Comparison of ENCODE assay signal across 7 mouse cellular contexts in the genomic region with DNA sequence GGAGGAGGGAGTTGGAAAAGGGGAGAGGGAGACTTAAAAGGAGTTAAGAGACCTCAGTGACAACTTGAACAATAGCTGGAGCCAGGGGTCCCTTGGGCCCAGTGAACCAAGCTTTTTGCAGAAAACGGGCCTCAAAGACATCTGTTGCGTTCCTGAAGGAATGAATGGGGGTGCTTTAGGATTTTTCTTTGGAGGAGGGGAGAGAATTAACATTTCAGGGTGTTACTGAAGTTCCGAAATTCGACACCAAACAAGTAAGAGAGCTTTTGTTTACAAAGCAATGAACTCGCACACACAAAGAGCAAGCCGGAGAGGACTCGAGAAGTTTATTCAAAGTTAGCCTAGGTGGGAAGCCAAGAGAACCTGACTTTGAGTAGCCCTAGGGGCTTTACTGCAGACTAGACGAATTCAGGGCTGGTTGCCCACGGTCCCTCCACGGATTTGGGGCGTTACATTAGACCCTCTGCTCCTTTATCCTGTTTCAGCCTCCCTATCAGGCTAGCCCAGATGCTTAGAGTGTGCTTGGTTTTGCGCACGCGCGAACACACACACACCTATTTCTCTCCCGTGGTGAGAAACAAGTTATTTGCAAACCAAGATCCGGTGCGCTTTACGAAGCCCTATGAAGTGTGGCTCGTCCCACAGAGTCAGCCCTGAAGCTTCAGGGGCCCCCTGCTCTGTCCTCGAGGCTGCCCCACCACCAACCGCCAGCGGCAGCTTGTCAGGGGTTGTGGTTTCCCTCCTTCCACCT. TPM values are rescaled to one million over a fixed set of nuclear protein-coding genes. Genes with fewer than 3 reads are reported as not detected.
A peak's percentile ranks its signal among the peaks of the same experiment; 100 is the strongest.
DNase-seq lines count a peak whose midpoint lies in the region; ATAC-seq and TF ChIP-seq lines count a peak whose summit lies in the region.

No protein-coding gene starts in this region.

- no peaks in the 10 kb centered on the region for H3K9me3 ChIP-seq in heart, embryonic 15.5 days (replicated peaks)
- H3K9me3 ChIP-seq in limb, embryonic 12.5 days, result 0 out of 2 replicates have a peak, but pooled peaks cover 5% of the 10 kb centered on the region

- no peaks in the 10 kb centered on the region for H3K36me3 ChIP-seq in heart, embryonic 15.5 days
- no peaks in the 10 kb centered on the region for H3K36me3 ChIP-seq in limb, embryonic 12.5 days
- no peaks in the 10 kb centered on the region for H3K36me3 ChIP-seq in myocyte (ENCODE audit: control insufficient read depth, insufficient read depth)

- H3K4me1 ChIP-seq in heart, embryonic 15.5 days (replicated peaks), result peaks cover 41% of the 10 kb centered on the region
- H3K4me1 ChIP-seq in limb, embryonic 12.5 days (replicated peaks), result peaks cover 41% of the 10 kb centered on the region

- peak; percentile 76 for DNase-seq in ES-CJ7 (ENCODE audit: low read depth, low spot score)
- DNase-seq in brain, embryonic 14.5 days (ENCODE audit: low read depth), result peak; percentile 73
- DNase-seq in thymus, postnatal 25 days, result peak; percentile 84
- DNase-seq in right cerebral cortex, postnatal 25 days, result no peak

- no peaks in the 10 kb centered on the region for H3K27me3 ChIP-seq in heart, embryonic 15.5 days
- no peaks in the 10 kb centered on the region for H3K27me3 ChIP-seq in limb, embryonic 12.5 days
- no peaks in the 10 kb centered on the region for H3K27me3 ChIP-seq in myocyte (ENCODE audit: control insufficient read depth, insufficient read depth, insufficient read length)

- H3K9ac ChIP-seq in heart, embryonic 15.5 days, result peak overlapping the region; percentile 93
- peak overlapping the region; percentile 97 for H3K9ac ChIP-seq in limb, embryonic 12.5 days (replicated peaks)

- TF ChIP-seq POLR2A in brain, embryonic 14.5 days (IDR thresholded peaks at IDR 0.05; ENCODE audit: borderline replicate concordance, extremely low read depth, insufficient read depth, insufficient read length, poor library complexity, severe bottlenecking), result no peak
- TF ChIP-seq POLR2A in myocyte (IDR thresholded peaks at IDR 0.05; ENCODE audit: insufficient read length, low read depth), result no peak

- TF ChIP-seq CTCF in brain, embryonic 14.5 days (IDR thresholded peaks at IDR 0.05; ENCODE audit: borderline replicate concordance, extremely low read depth, insufficient read depth, insufficient read length), result no peak

- ATAC-seq in heart, embryonic 15.5 days (replicated peaks; ENCODE audit: insufficient number of reproducible peaks, insufficient read depth, low FRiP score, low read depth), result no peak
- ATAC-seq in limb, embryonic 12.5 days (ENCODE audit: insufficient number of reproducible peaks, insufficient read depth, low FRiP score, low TSS enrichment, low read depth), result no peak; the same call in 1 of the 2 replicates

- peak overlapping the region; percentile 76 for H3K4me2 ChIP-seq in heart, embryonic 15.5 days
- peak overlapping the region; percentile 83 for H3K4me2 ChIP-seq in limb, embryonic 12.5 days
- peak overlapping the region; percentile 91 for H3K4me2 ChIP-seq in myocyte (ENCODE audit: low read depth)

- WGBS in heart, embryonic 15.5 days, result 5% methylated on average over 23 of the region's 23 CpGs
- 1% methylated on average over 23 of the region's 23 CpGs for WGBS in limb, embryonic 12.5 days

- H3ac ChIP-seq in myocyte (ENCODE audit: control insufficient read depth, insufficient read length), result peak overlapping the region; percentile 96

- peak overlapping the region; percentile 98 for H3K27ac ChIP-seq in heart, embryonic 15.5 days
- peak overlapping the region; percentile 99 for H3K27ac ChIP-seq in limb, embryonic 12.5 days

- peak overlapping the region; percentile 89 for H3K4me3 ChIP-seq in heart, embryonic 15.5 days
- H3K4me3 ChIP-seq in limb, embryonic 12.5 days (replicated peaks), result peak overlapping the region; percentile 88
- peak overlapping the region; percentile 92 for H3K4me3 ChIP-seq in myocyte

- H3K79me2 ChIP-seq in myocyte (ENCODE audit: control insufficient read depth, insufficient read depth), result peaks cover 17% of the 10 kb centered on the region

TF ChIP-seq in myocyte, 11 proteins besides CTCF, POLR2A, EP300 and RAD21:
- TF ChIP-seq USF1 (IDR thresholded peaks at IDR 0.05; ENCODE audit: low read depth) (no peak), POLR2AphosphoS2 (IDR thresholded peaks at IDR 0.05; ENCODE audit: insufficient read length, low read depth) (no peak), TCF12 (IDR thresholded peaks at IDR 0.05; ENCODE audit: insufficient read depth, poor library complexity, severe bottlenecking) (no peak), MYOG (IDR thresholded peaks at IDR 0.05; ENCODE audit: control insufficient read depth in 1 of 3, insufficient read depth in 1 of 3, insufficient read length in 2 of 3, low read depth in 2 of 3) (no peak), REST (IDR thresholded peaks at IDR 0.05; ENCODE audit: insufficient read depth, insufficient read length) (no peak), CEBPB (IDR thresholded peaks at IDR 0.05; ENCODE audit: insufficient read depth, poor library complexity, severe bottlenecking) (no peak), E2F4 (IDR thresholded peaks at IDR 0.05; ENCODE audit: insufficient read depth) (no peak), MAX (IDR thresholded peaks at IDR 0.05; ENCODE audit: low read depth) (no peak), MYOD1 (IDR thresholded peaks at IDR 0.05; ENCODE audit: control insufficient read depth in 1 of 3, insufficient read length in 2 of 3, low read depth in 2 of 3) (no peak), TCF3 (IDR thresholded peaks at IDR 0.05; ENCODE audit: insufficient read length, low read depth) (no peak), SRF (IDR thresholded peaks at IDR 0.05; ENCODE audit: control insufficient read depth, insufficient read length, low read depth) (no peak)

RNA-seq across cellular contexts. Expression of a gene that starts 1.0 kb away (rescaled TPM):
- 15.0 and 25.5 TPM in 2 replicates for polyA plus RNA-seq in brain, embryonic 14.5 days (2012; rRNA removed)
- 11.6 and 14.8 TPM in 2 replicates for polyA plus RNA-seq in heart, embryonic 15.5 days (2015; fragmentation: Nextera tagmentation; extraction: Ambion mirVana)
- polyA plus RNA-seq in limb, embryonic 12.5 days (2016; fragmentation: Nextera tagmentation; extraction: Ambion mirVana), result 39.9 and 43.4 TPM in 2 replicates
- 25.5 TPM for polyA plus RNA-seq in myocyte (2012; fragmentation: generic; extraction: Trizol)
